Mouse (Mus musculus): ENCODE measurements at regions not wholly inside any gene's neighbourhood (a gene's known extent, or its start where the extent isn't known, plus 50 kb on each side); places are given as distances from the start of the nearest gene placed in this dataset.

- no peak for ATAC-seq
- no peak overlapping the region for H3K9ac ChIP-seq (replicated peaks)
- no peaks in the 10 kb centered on the region for H3K9me3 ChIP-seq
- H3K4me1 ChIP-seq (replicated peaks): no peaks in the 10 kb centered on the region
- H3K27ac ChIP-seq: no peak overlapping the region
- no peaks in the 10 kb centered on the region for H3K27me3 ChIP-seq
- no peaks in the 10 kb centered on the region for H3K36me3 ChIP-seq
- no peak overlapping the region for H3K4me2 ChIP-seq (replicated peaks)
- H3K4me3 ChIP-seq (replicated peaks): no peak overlapping the region
- 87% methylated on average over 4 of the region's 4 CpGs for WGBS
These were observed 67.8 kb upstream of the Nectin3 start for GRCm38 (mm10) chr16:46566020-46566581.

GRCm38 (mm10) chr16:46557281-46557680 is 59.0 kb upstream of the Nectin3 start:
- no peaks in the 10 kb centered on the region for H3K9me3 ChIP-seq
- H3K36me3 ChIP-seq: no peaks in the 10 kb centered on the region
- no peaks in the 10 kb centered on the region for H3K27me3 ChIP-seq
- no peak overlapping the region for H3K27ac ChIP-seq
- no peaks in the 10 kb centered on the region for H3K4me1 ChIP-seq (replicated peaks)
- WGBS: 75% methylated on average over 3 of the region's 3 CpGs
- ATAC-seq: no peak
- H3K9ac ChIP-seq (replicated peaks): no peak overlapping the region
- H3K4me2 ChIP-seq (replicated peaks): no peak overlapping the region
- no peak overlapping the region for H3K4me3 ChIP-seq (replicated peaks)

- WGBS: 8% methylated on average over 1 of the region's 1 CpGs
- no peak for ATAC-seq
- no peak overlapping the region for H3K4me2 ChIP-seq (replicated peaks)
These were observed 49.9 kb upstream of the Nectin3 start for GRCm38 (mm10) chr16:46548207-46548606.

More at GRCm38 (mm10) chr16:46548207-46548606, 49.9 kb upstream of the Nectin3 start:
- Histone ChIP-seq H3K4me3 (replicated peaks) (no peak overlapping the region), H3K9me3 (no peaks in the 10 kb centered on the region), H3K9ac (replicated peaks) (no peak overlapping the region), H3K27me3 (no peaks in the 10 kb centered on the region), H3K4me1 (replicated peaks) (peaks cover 6% of the 10 kb centered on the region), H3K27ac (no peak overlapping the region), H3K36me3 (no peaks in the 10 kb centered on the region)
